Mouse (Mus musculus) right cerebral cortex, postnatal 25 days (tissue): ENCODE data around the gene Pced1b.
"Not testable (repeated sequence)": the region's sequence is repeated elsewhere in the genome, so short reads cannot be mapped to it uniquely, and the experiment has no call there.

Experiments
- DNase-seq: peaks from one replicate; pipeline ENCODE4 v3.0.0; 2022

Gene Pced1b

DNA sequence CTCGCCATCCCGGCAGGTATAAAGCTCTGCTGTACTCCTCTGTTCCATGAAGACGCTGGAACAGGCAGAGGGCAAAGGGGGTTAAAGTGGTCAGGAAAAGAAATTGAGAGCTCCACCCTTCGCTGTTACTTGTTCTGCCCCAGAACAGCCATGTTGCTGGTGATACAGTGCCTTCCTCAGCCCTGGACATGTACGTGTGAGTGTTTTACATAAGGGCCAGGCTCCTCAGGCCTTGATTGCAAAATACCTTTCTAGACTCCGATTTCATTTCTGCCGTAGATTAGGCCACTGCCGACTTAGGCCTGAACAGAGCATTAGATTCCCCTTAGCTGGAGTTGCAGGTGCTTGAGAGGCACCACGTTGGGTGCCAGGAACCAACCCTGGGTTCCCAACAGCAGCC lies 97.0 kb downstream of the Pced1b start:
- DNase-seq, result no peak

GRCm38 (mm10) chr15:97345110-97345509 lies 98.2 kb downstream of the Pced1b start:
- no peak for DNase-seq

GRCm38 (mm10) chr15:97345917-97346316 lies 99.0 kb downstream of the Pced1b start:
- no peak for DNase-seq

DNA sequence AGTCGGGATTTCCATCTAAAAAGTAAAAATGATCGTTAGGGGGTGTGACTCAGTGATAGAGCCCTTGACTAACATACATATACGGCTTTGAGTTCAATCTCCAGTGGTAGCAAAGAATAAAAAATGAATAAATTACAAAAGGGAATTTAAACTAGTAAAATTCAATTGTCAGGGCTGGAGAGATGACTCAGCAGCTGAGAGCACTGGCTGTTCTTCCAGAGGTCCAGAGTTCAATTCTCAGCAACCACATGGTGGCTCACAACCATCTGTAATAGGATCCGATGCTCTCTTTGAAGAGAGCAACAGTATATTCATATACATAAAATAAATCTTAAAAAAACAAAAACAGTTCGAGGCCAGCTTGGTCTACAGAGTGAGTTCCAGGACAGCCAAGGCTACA lies 99.5 kb downstream of the Pced1b start:
- no peak for DNase-seq

DNA sequence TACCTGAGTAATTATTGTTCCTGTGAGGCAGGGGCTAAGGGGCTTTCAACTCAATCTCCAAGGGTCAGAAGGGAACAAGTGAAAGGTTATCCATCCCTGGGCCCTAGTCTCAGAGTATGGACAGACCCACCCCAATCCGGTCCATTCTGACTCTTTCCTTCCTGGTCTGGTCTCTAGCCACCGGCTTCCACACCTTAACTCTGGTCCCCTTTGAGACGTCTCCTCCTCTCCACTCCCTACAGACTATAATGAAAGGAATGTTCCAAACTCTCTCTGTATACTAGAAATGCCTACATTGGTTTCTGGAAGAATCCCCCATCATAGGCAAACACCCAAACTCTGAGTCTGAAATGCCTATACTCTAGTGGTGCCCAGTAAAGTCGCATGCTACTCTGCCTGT lies 100.0 kb downstream of the Pced1b start:
- DNase-seq, result no peak

DNA sequence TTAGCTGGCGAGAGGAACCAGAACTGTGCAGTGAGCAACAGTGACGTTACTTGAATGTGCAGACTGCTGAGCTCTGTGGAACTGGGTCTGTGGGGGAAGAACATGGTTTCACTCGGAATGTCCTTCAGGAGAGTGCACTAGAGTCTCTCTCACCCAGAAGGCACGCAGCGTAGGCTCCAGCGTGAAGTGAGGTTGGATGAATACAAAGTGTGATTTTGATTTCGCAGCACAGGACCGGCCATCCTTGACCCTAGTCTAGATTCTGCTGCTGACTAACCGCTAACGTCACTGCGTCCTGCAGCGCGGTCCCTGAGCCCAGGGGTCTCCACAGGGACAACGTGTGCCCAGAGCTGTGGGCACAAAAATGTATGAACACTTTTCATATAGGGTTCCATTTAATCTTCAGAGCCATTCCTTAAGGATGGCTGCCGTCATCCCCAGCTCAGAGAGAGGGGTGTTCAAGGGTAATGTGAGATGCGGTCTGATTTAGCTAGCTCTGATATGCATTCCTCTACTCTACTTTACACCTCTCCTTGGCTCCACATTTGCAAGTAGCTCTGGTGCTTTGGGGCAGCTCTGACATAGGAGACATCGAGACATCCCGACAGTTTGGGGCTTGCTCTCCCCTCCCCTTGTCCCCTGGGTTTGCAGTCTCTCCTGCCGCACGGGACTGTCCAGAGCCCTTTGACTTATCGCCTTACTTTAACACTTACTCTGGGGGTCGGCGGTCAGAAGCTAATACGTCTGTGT lies 101.8 kb downstream of the Pced1b start:
- no peak for DNase-seq

DNA sequence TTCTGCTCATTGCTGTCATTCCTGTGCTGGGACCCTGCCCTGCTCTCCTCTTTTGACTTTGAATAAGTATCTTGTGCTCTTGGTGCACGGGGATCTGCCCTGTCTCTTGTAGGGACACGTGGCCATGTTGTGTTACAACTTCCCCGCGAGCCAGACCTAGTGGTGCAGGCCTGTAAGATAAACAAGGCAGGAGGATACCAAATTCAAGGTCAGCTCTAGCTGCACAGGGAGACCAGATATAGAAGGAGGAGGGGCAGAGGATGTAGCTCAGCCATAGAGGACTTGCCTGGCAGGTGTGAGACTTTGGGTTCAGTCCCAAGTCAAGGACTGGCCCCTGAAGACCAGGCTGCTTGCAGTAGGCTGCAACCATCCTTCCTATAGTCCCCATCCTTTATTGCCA lies 103.6 kb downstream of the Pced1b start:
- DNase-seq, result no peak

DNA sequence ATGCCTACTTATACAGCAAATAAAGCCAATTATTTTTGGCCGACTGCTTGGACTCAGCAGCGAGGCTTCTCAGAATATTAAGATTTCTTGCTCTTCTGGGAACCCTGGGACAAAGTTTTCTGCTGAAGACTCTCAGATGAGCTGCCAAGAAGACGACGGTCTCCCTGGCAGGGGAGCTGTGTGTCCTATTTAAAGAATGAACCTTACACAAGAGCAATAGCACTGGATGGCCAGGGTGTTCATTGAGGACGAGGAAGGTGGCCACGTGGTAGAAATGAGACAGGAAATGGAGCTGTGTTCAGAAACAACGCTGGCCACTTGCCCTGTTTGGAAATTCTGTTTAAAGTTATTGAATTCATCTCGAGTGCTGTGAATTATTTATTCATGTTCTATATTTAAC lies 104.1 kb downstream of the Pced1b start:
- no peak for DNase-seq

DNA sequence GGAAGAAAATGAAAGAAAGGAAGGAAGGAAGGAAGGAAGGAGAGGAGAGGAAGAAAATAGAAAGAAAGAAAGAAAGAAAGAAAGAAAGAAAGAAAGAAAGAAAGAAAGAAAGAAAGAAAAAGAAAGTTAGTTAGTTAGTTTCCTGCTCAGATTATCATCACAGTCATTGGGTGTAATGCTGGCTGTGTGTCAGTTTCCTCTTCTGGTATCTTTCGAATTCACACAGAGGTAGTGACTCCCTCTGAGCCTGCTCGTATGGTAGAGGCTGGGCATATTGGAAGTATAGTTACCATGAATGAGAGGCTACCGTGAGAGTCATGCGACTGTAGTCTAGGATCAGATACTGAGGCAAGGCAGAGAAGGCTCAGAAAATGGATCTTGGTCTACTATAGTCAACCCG lies 104.8 kb downstream of the Pced1b start:
- DNase-seq, result no peak

DNA sequence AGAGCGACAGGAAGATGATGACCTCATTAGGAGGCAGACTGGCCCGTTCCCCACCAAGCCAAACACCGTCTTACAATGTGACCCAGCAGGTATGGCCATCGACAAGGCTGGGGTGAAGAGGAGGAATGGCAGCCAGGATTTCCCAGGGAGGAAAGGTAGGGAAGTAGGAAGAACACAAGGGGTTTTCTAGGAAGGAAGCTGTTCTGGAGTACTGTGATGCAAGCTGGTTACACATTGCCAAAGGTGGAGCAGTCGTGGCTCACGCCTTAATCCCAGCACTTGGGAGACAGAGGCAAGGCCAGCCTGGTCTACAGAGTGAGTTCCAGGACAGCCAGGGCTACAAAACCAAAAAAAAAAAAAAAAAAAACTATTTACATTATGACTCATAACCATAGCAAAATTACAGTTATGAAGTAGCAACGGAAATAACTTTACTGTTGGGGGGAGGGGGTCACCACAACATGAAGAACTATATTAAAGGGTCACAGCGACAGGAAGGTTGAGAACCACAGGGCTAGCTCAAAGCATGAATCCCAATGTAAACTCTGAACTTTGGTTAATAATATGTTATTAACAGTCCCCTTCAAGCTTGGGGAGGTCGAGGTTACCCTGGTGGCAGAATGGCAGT lies 108.9 kb downstream of the Pced1b start:
- DNase-seq, result no peak

- DNase-seq, result no peak
Measured at GRCm38 (mm10) chr15:97357016-97357415, 110.1 kb downstream of the Pced1b start.

DNA sequence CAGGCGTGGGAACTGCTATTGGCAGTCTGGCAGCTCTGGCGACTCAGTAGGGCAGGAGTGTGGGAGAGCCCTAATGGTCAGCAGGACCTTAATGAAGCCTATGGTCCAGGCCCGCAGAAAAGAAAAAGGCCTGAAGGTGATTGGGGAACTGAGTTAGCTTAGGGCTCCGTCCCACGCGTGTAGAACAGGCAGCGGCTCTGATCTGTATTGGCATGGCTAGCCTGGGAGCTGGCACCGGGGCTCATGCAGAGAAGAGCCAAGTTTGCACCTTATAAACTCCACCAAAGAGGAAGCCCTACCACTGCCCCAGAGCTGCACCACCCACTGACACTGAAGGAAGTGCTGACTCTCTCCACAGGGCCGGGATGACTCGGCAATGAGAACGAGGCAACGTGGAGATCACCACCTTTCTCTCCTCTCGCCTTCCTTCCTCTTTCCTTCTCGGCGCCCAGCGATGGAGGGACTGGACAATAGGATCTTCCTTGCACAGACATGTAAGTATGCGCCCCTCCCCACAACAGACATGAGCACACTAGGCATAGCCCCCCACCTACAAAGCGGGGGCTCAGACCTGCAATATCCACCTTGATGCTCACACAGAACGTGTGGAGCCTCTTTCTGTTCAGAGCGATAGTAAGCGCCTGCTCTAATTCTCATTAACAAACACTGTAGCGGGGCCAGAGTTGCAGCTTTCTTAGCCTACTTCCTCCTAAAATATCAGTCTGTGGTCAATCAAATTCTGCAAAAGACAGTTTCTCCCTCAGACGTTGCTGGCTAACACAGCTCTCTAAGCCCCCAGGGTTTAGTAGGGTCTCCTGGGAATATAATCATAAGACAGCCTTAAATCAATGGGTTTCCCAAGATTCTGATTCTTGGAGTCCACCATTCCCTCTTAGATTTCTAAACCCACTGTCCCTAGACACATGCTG lies 114.2 kb downstream of the Pced1b start:
- no peak for DNase-seq

- DNase-seq, result no peak
Measured at GRCm38 (mm10) chr15:97361771-97362171, 114.9 kb downstream of the Pced1b start.

GRCm38 (mm10) chr15:97364271-97364670 lies 117.4 kb downstream of the Pced1b start:
- DNase-seq, result not testable (repeated sequence)

GRCm38 (mm10) chr15:97364968-97365367 lies 118.1 kb downstream of the Pced1b start:
- no peak for DNase-seq

DNA sequence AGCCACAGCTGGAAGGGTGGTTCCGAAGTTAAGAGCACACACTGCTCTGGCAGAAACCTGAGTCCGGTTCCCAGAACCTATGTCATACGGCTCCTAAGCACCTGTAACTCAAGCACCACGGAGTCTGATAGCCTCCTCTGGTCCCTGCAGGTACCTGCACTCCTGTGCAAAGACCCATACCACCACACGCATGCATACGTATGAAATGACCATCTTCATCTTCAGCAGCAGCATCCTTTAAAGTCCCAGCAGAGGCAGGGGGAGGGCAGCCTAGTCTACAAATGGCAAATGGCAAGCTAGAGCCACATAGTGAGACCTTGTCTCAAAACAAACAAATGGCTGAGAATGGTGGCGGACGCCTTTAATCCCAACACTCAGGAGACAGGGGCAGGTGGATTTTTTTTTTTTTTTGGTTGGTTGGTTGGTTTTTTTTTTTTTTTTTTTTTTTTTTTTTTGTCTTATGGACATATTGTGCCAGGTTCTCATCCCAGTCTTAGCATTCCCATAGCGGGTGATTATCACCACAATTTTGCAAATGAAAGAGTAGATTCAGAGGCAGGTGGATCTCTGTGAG lies 121.2 kb downstream of the Pced1b start:
- DNase-seq, result no peak

- no peak for DNase-seq
Measured at GRCm38 (mm10) chr15:97368631-97369030, 121.7 kb downstream of the Pced1b start.

DNA sequence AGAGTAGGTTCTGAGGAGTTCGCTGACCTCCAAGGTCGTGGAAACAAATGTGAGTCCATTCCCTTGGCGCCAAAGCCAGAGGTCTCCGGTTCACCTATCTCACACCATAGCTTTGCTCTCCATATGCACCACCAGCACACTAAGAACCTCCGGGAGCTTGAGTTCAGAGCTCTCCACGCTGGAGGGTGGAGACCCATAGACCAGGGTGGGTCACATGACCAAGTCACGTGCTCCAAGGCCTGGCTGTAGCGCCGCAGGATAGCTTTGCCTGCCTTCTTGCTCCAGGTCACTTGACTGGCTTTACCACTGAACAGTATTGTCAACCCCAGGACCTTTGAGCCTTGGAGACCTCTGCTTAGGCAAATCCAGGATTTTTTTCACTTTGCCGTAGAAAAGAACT lies 122.2 kb downstream of the Pced1b start:
- DNase-seq, result no peak

DNA sequence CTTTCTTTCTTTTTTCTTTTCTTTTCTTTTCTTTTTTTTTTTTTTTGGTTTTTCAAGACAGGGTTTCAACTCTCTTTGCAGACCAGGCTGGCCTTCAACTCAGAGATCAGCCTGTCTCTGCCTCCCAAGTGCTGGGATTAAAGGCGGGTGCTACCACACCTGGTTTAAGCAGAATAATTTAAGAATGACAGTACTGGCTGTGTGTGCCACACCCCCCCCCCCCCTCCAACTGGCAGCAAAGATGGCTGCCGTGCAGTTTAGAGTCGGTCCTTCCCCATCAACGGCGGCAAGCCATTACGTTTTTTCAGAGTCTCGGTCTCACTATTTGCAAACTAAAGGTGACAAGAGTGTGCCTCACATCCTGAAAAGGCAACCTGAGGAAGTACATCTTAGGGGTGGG lies 124.0 kb downstream of the Pced1b start:
- DNase-seq, result no peak

DNA sequence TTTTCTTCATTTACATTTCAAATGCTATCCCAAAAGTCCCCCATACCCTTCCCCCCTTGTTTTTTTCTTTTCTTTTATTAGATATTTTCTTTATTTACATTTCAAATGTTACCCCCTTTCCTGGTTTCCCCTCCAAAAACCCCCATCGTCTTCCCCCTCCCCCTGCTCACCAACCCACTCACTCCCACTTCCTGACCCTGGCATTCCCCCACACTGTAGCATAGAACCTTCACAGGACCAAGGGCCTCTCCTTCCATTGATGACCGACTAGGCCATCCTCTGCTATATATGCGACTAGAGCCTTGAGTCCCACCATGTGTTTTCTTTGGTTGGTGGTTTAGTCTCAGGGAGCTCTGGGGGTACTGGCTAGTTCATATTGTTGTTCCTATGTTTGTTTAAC lies 125.1 kb downstream of the Pced1b start:
- DNase-seq, result not testable (repeated sequence)

DNA sequence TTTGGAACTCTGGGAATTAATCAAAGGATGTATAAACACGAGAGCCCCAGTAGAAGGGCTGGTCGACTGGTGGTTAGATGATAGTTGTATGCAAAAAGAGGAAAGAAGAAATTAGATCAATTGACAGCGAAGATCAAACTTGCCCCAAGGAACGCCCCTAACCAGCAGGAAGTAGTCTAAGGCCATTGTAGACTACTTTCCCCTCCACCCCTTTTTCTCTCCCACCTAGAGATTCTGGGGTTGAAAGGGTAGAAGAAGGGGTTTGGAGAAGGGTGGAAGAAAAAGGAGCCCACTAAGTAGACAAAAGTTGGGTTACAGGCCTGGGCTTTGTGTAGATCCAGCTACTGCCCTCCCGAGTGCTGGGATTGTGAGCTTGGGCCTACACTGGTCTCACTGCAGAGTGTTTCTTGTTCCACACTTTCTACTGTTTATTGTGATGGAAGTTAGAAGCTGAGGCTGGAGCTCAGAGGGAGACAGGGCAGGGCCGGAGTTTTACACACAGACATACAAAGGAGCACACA lies 125.8 kb downstream of the Pced1b start:
- DNase-seq, result no peak

GRCm38 (mm10) chr15:97373203-97374084 lies 126.5 kb downstream of the Pced1b start:
- no peak for DNase-seq
